Mouse (Mus musculus) forebrain, postnatal 0 days (tissue): ENCODE results near the gene Cnpy2. TPM values are rescaled to one million over a fixed set of nuclear protein-coding genes. Genes with fewer than 3 reads are reported as not detected.
"Not testable (repeated sequence)": the region's sequence is repeated elsewhere in the genome, so short reads cannot be mapped to it uniquely, and the experiment has no call there.

Experiments
- ATAC-seq: fragments of 200-750 bp; cut with Nextera tagmentation; 2 replicates; pipeline ENCODE4 v1.8.0; 2017; ENCODE audit warnings: mild to moderate bottlenecking, moderate library complexity
- DNase-seq: peaks from one replicate; pipeline ENCODE4 v3.0.0-alpha.2; 2015
- H3K27ac ChIP-seq: fragments of 300-500 bp; sonication (generic); 2 replicates; pipeline ENCODE4 v1.5.1; 2014; ENCODE audit warnings: low read depth, mild to moderate bottlenecking, antibody characterized with exemption, low read length, moderate library complexity, mixed read lengths
- H3K27me3 ChIP-seq: fragments of 300-500 bp; sonication (generic); 2 replicates; pipeline ENCODE4 v1.6.1; 2014; ENCODE audit warnings: mild to moderate bottlenecking, low read length, mixed read lengths; ENCODE audit not compliant: insufficient read depth
- H3K36me3 ChIP-seq: fragments of 300-500 bp; sonication (generic); 2 replicates; pipeline ENCODE4 v1.6.1; 2014; ENCODE audit warnings: mild to moderate bottlenecking, moderate library complexity; ENCODE audit not compliant: insufficient read depth
- H3K4me1 ChIP-seq: fragments of 300-500 bp; sonication (generic); 2 replicates; pipeline ENCODE4 v1.6.1; 2014; ENCODE audit warnings: antibody characterized with exemption; ENCODE audit not compliant: insufficient read depth
- H3K4me2 ChIP-seq: fragments of 300-500 bp; sonication (generic); 2 replicates; pipeline ENCODE4 v1.6.1; 2014; ENCODE audit warnings: low read depth, mild to moderate bottlenecking, moderate library complexity
- H3K4me3 ChIP-seq: fragments of 300-500 bp; sonication (generic); 2 replicates; pipeline ENCODE4 v1.5.1; 2014; ENCODE audit warnings: low read depth, low read length, mixed read lengths
- H3K9ac ChIP-seq: fragments of 300-500 bp; sonication (generic); 2 replicates; pipeline ENCODE4 v1.6.1; 2014; ENCODE audit warnings: mild to moderate bottlenecking
- H3K9me3 ChIP-seq: fragments of 300-500 bp; sonication (generic); 2 replicates; pipeline ENCODE4 v1.6.1; 2016; ENCODE audit warnings: low read length
- CTCF ChIP-seq: sonication (generic); IDR thresholded peaks from 2 replicates; pipeline ENCODE4 v1.5.1; 2016; ENCODE audit warnings: antibody characterized with exemption, control low read depth, low read depth
- WGBS: fragments of 180-500 bp; shearing (Covaris S2); extraction: QIAGEN DNeasy Blood & Tissue Kit; methylation state at CpG from one replicate; pipeline ENCODE4 v1.1.7; 2014; 5-methylcytosine and 5-hydroxymethylcytosine counted together
- polyA plus RNA-seq: library from polyadenylated mRNA; unstranded; fragments of >200 nt; fragmentation: Nextera tagmentation; extraction: Ambion mirVana; gene quantifications from 2 replicates; pipeline ENCODE4 v1.2.1, GENCODE M21; 2015
- total RNA-seq: library from RNA; depleted of rRNA; stranded (reverse); fragments of >200 nt; gene quantifications from 2 replicates; pipeline ENCODE4 v1.2.3, GENCODE M21; 2014

Gene Cnpy2
- total and polyA plus RNA-seq, 2 experiments from 2014 or later, result 57.5 to 179 TPM

DNA sequence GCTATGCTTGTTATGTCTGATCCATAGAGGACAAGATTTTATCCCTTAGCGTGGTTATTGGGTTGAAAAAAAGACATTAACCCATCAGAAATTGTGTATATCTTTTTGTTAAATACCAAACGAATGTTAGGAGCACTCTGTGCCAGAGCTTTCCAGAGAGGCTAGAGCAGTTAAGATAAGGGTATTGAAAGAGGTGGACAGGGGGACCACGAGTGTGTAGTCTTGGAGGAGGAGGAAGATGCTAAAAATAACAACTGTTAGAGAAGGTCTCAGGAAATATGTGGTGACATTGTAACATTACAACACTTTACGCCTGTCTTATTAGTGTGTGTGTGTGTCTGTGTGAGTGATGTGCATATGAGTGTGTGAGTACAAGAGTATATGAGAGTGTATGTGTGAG is 11.4 kb upstream of the Cnpy2 start:
- peaks cover 52% of the 10 kb centered on the region for H3K36me3 ChIP-seq
- 88% methylated on average over 4 of the region's 4 CpGs for WGBS
- no peak overlapping the region for H3K9ac ChIP-seq

DNA sequence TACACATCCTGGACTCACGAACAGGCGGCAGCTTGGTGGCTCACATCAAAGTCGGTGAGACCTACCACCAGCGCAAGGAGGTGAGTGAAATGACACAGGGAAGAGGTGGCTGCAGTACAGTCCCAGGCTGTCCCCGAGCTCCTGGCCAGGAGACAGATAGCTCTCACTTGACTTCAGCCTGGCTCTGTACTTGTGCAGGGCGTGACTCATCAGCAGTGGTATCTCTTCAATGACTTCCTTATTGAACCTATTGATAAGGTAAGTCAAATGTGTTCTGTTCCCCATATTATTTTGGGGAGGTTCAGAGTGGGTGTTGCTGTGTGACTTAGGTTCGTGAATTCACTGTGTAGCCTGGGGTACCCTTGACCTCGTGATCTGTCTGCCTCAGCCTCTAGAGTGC is 6.7 kb upstream of the Cnpy2 start:
- no peaks in the 10 kb centered on the region for H3K9me3 ChIP-seq
- no peaks in the 10 kb centered on the region for H3K4me1 ChIP-seq
- no peaks in the 10 kb centered on the region for H3K27me3 ChIP-seq
- no peak overlapping the region for H3K9ac ChIP-seq
- H3K4me3 ChIP-seq, result no peak overlapping the region
- no peak for TF ChIP-seq CTCF
- ATAC-seq (no peak), DNase-seq (no peak)
- H3K27ac ChIP-seq, result no peak overlapping the region
- H3K36me3 ChIP-seq, result peaks cover 71% of the 10 kb centered on the region
- WGBS, result 95% methylated on average over 8 of the region's 8 CpGs
- no peak overlapping the region for H3K4me2 ChIP-seq

More for the DNA sequence above, 11.4 kb upstream of the Cnpy2 start:
- DNase-seq (no peak), ATAC-seq (no peak)
- Histone ChIP-seq H3K4me2 (no peak overlapping the region), H3K27me3 (no peaks in the 10 kb centered on the region), H3K4me3 (no peak overlapping the region), H3K9me3 (no peaks in the 10 kb centered on the region), H3K4me1 (no peaks in the 10 kb centered on the region), H3K27ac (no peak overlapping the region)
- no peak for TF ChIP-seq CTCF

DNA sequence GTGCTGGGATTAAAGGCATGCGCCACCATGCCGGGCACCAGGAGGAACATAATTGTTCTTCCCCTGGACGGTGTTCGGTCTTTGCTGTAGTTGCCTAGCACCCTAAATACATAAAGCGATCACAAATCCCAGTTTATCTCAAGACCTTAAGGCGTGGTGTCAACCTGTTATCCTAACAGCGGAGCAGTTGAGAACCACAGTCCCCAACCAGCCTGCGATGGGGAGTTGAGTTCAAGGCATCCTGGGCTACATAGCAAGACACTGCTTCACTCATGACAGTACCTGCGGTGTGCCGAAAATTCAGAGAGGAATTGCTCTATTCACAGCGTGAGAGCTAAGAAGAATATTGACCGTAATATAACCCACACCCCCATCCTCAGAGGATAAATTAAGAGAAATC is 618 bp upstream of the Cnpy2 start:
- no peak for TF ChIP-seq CTCF
- H3K9me3 ChIP-seq, result no peaks in the 10 kb centered on the region
- peaks cover 38% of the 10 kb centered on the region for H3K36me3 ChIP-seq
- peak overlapping the region; percentile 100 for H3K9ac ChIP-seq
- peak overlapping the region; percentile 84 for H3K4me2 ChIP-seq
- DNase-seq (no peak), ATAC-seq (no peak)
- peak overlapping the region; percentile 84 for H3K4me3 ChIP-seq
- peaks cover 12% of the 10 kb centered on the region for H3K4me1 ChIP-seq
- H3K27ac ChIP-seq, result peak overlapping the region; percentile 97; the same call in 1 of the 2 replicates
- WGBS, result 57% methylated on average over 12 of the region's 12 CpGs
- H3K27me3 ChIP-seq, result no peaks in the 10 kb centered on the region

DNA sequence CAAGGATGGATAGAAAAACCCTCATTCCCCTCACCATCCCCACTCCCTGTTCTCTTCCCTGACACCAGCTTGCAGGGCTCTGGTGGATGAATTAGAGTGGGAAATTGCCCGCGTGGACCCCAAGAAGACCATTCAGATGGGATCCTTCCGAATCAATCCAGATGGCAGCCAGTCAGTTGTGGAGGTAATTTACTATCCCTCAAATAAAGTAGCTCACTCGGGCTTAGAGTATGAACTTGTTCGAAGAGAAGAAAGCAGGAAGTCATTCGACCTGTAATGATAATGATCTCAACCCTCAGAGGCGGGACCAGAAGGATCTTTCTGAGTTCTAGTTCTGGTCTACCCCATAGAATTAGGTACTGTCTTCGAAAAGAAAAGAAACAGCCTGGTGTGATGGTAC is 1.3 kb downstream of the Cnpy2 start:
- peak overlapping the region; percentile 84 for H3K4me2 ChIP-seq
- no peaks in the 10 kb centered on the region for H3K9me3 ChIP-seq
- peak overlapping the region; percentile 100 for H3K9ac ChIP-seq
- H3K36me3 ChIP-seq, result peaks cover 35% of the 10 kb centered on the region
- H3K27ac ChIP-seq, result peak overlapping the region; percentile 97
- no peak for ATAC-seq
- WGBS, result 87% methylated on average over 8 of the region's 8 CpGs
- H3K4me1 ChIP-seq, result peaks cover 12% of the 10 kb centered on the region
- DNase-seq, result no peak
- TF ChIP-seq CTCF, result no peak
- H3K27me3 ChIP-seq, result no peaks in the 10 kb centered on the region
- peak overlapping the region; percentile 84 for H3K4me3 ChIP-seq

DNA sequence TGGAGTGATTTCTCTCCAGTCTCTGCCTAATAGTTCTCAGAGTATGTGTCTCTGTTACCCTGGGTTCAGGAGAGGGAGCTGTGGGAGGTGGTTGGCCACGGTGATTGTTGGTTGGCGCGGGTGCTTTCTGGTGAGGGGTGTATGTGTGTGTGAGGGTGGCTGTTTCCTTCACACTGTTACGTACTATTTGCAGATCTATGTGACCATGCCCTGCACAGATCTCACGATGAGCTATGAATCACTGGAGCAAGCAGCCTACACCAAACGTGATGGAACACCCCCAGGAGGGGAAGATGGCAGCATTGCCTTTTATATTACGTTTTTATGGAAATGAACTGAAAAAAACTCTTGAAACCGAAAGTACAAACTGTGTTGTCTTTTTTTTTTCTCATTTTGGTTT is 4.6 kb downstream of the Cnpy2 start:
- peaks cover 20% of the 10 kb centered on the region for H3K36me3 ChIP-seq
- DNase-seq (no peak), ATAC-seq (no peak)
- H3K4me1 ChIP-seq, result peaks cover 8% of the 10 kb centered on the region
- no peaks in the 10 kb centered on the region for H3K27me3 ChIP-seq
- TF ChIP-seq CTCF, result no peak
- no peaks in the 10 kb centered on the region for H3K9me3 ChIP-seq
- no peak overlapping the region for H3K27ac ChIP-seq
- 94% methylated on average over 8 of the region's 8 CpGs for WGBS
- no peak overlapping the region for H3K9ac ChIP-seq
- H3K4me3 ChIP-seq, result no peak overlapping the region
- H3K4me2 ChIP-seq, result no peak overlapping the region

DNA sequence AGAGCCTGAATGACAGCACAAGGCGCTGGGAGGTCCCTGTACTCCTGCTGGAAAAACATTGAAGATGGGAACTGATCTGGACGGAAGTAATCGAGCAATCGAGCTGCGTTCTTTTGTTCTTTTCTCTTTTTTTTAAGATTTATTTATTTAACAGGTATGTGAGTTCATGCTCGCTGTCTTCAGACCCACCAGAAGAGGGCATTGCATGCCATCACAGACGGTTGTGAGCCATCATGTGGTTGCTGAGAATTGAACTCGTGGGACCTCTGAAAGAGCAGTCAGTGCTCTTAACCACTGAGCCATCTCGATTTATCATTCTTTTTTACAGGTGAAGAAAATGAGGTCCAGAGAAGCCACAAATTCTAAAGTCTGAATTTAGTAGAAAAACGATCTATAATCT is 5.4 kb downstream of the Cnpy2 start:
- Histone ChIP-seq H3K36me3 (peaks cover 20% of the 10 kb centered on the region), H3K27me3 (no peaks in the 10 kb centered on the region), H3K4me3 (no peak overlapping the region), H3K9me3 (no peaks in the 10 kb centered on the region), H3K27ac (no peak overlapping the region), H3K9ac (no peak overlapping the region), H3K4me1 (peaks cover 6% of the 10 kb centered on the region), H3K4me2 (no peak overlapping the region)
- DNase-seq (no peak), ATAC-seq (no peak)
- peak; percentile 37 for TF ChIP-seq CTCF
- 82% methylated on average over 10 of the region's 10 CpGs for WGBS

DNA sequence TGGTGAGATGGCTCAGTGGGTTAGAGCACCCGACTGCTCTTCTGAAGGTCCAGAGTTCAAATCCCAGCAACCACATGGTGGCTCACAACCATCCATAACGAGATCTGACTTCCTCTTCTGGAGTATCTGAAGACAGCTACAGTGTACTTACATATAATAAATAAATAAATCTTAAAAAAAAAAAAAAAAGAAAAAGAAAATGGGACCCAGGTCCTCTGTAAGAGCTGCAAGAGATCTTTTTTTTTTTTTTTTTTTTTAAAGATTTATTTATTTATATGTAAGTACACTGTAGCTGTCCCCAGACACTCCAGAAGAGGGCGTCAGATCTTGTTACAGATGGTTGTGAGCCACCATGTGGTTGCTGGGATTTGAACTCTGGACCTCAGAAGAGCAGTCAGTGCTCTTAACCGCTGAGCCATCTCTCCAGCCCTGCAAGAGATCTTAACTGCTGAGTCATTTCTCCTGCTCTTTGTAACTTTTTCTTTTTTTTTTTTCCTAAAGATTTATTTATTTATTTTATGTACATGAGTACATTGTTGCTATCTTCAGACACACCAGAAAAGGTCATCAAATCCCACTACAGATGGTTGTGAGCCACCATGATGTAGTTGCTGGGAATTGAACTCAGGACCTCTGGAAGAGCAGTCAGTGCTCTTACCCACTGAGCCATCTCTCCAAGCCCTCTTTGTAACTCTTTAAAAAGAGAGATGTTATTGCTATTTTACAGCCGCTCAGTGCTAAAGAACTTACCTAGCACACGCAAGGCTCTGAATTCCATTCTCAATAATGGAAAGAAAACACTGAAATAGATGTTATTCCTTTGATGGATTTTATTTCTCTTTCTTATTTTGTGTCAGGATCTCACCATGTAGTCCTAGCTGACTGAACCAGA is 10.3 kb downstream of the Cnpy2 start:
- not testable (repeated sequence) for H3K4me2 ChIP-seq, H3K9me3 ChIP-seq, DNase-seq, H3K27me3 ChIP-seq, H3K4me3 ChIP-seq, H3K9ac ChIP-seq, H3K27ac ChIP-seq, H3K4me1 ChIP-seq, ATAC-seq, H3K36me3 ChIP-seq
- WGBS, result 71% methylated on average over 6 of the region's 6 CpGs
